In genomic region chr7:92323710-92324109, GRCm38 (mm10) we compare ENCODE assay signal across 9 mouse cellular contexts.
A peak's percentile ranks its signal among the peaks of the same experiment; 100 is the strongest.
DNase-seq lines count a peak whose midpoint lies in the region; ATAC-seq lines count a peak whose summit lies in the region.
"Had no signal": no experiment of that assay in that cellular context is flagged by ENCODE, and none has a peak within 500 bp of the region (broad histone marks: within the 10 kb centered on the region; RNA-seq: fewer than 3 reads in every experiment).

No protein-coding gene starts in this region.

- no peaks in the 10 kb centered on the region for H3K27me3 ChIP-seq in forebrain, embryonic 11.5 days (ENCODE audit: control insufficient read depth, insufficient read depth, low read length)
- H3K27me3 ChIP-seq in forebrain, embryonic 10.5 days (ENCODE audit: poor library complexity, severe bottlenecking): no peaks in the 10 kb centered on the region
- no peaks in the 10 kb centered on the region for H3K27me3 ChIP-seq in embryonic facial prominence, embryonic 14.5 days (replicated peaks; ENCODE audit: control insufficient read depth, insufficient read depth, low read length)

- 45% methylated on average over 4 of the region's 4 CpGs for WGBS in forebrain, embryonic 11.5 days
- WGBS in forebrain, embryonic 10.5 days: 47% methylated on average over 4 of the region's 4 CpGs
- WGBS in embryonic facial prominence, embryonic 14.5 days: 43% methylated on average over 4 of the region's 4 CpGs

- H3K27ac ChIP-seq in forebrain, embryonic 11.5 days (ENCODE audit: low read depth, low read length): no peak overlapping the region
- no peak overlapping the region for H3K27ac ChIP-seq in forebrain, embryonic 10.5 days
- no peak overlapping the region for H3K27ac ChIP-seq in embryonic facial prominence, embryonic 14.5 days (replicated peaks; ENCODE audit: low read depth, low read length)
- H3K27ac ChIP-seq: macrophage had no signal

- peak; percentile 64; the same call in 1 of the 2 replicates for ATAC-seq in forebrain, embryonic 11.5 days (replicated peaks; ENCODE audit: low FRiP score)
- ATAC-seq in embryonic facial prominence, embryonic 14.5 days (ENCODE audit: low read depth): no peak
- no peak for ATAC-seq in erythroblast, adult 5-6 weeks (replicated peaks; ENCODE audit: low FRiP score, poor library complexity, severe bottlenecking)

- H3K9me3 ChIP-seq in forebrain, embryonic 11.5 days (ENCODE audit: control insufficient read depth, low read length): no peaks in the 10 kb centered on the region
- no peaks in the 10 kb centered on the region for H3K9me3 ChIP-seq in forebrain, embryonic 10.5 days
- H3K9me3 ChIP-seq in embryonic facial prominence, embryonic 14.5 days (ENCODE audit: control insufficient read depth, low read length): no peaks in the 10 kb centered on the region

- no peak overlapping the region for H3K4me2 ChIP-seq in forebrain, embryonic 11.5 days (ENCODE audit: low read depth, low read length, severe bottlenecking)
- H3K4me2 ChIP-seq in embryonic facial prominence, embryonic 14.5 days (ENCODE audit: low read depth, low read length): no peak overlapping the region

- no peak for DNase-seq in forebrain, embryonic 11.5 days (ENCODE audit: low spot score)
- DNase-seq in forebrain, embryonic 10.5 days (ENCODE audit: extremely low spot score, low spot score): no peak
- DNase-seq in ovary, postnatal 14 days (ENCODE audit: low spot score): peak; percentile 25
- no peak for DNase-seq in ovary, adult 18-20 months (ENCODE audit: low spot score)
- peak; percentile 33 for DNase-seq in embryonic facial prominence, embryonic 14.5 days (ENCODE audit: low spot score)
- DNase-seq in kidney, postnatal 14 days: peak; percentile 60
- no peak for DNase-seq in layer of hippocampus, postnatal 14 days (ENCODE audit: low spot score in 2 of 2)

- no peaks in the 10 kb centered on the region for H3K4me1 ChIP-seq in forebrain, embryonic 11.5 days (replicated peaks; ENCODE audit: control insufficient read depth, insufficient read depth, low read length)
- no peaks in the 10 kb centered on the region for H3K4me1 ChIP-seq in forebrain, embryonic 10.5 days
- H3K4me1 ChIP-seq in embryonic facial prominence, embryonic 14.5 days (ENCODE audit: control insufficient read depth, insufficient read depth, low read length): no peaks in the 10 kb centered on the region

- no peak overlapping the region for H3K4me3 ChIP-seq in forebrain, embryonic 11.5 days (ENCODE audit: low read depth, low read length)
- no peak overlapping the region for H3K4me3 ChIP-seq in forebrain, embryonic 10.5 days
- no peak overlapping the region for H3K4me3 ChIP-seq in embryonic facial prominence, embryonic 14.5 days (ENCODE audit: low read depth, low read length)

- H3K9ac ChIP-seq in forebrain, embryonic 11.5 days (ENCODE audit: low read length): no peak overlapping the region
- H3K9ac ChIP-seq in embryonic facial prominence, embryonic 14.5 days (ENCODE audit: low read depth, low read length): no peak overlapping the region

- H3K36me3 ChIP-seq in forebrain, embryonic 11.5 days (ENCODE audit: control insufficient read depth, insufficient read depth, low read length): no peaks in the 10 kb centered on the region
- no peaks in the 10 kb centered on the region for H3K36me3 ChIP-seq in forebrain, embryonic 10.5 days (replicated peaks)
- H3K36me3 ChIP-seq in embryonic facial prominence, embryonic 14.5 days (ENCODE audit: control insufficient read depth, insufficient read depth, low read length): no peaks in the 10 kb centered on the region

Comparison
In these comparisons a context has a peak if more than half of its experiments do, and no peak if none do; other contexts are left out.
1. DNase-seq: peak in ovary, postnatal 14 days (single experiment), embryonic facial prominence, embryonic 14.5 days (single experiment) and kidney, postnatal 14 days (single experiment); none in forebrain, embryonic 11.5 days (single experiment), forebrain, embryonic 10.5 days (single experiment), ovary, adult 18-20 months (single experiment) and layer of hippocampus, postnatal 14 days (0 of 2).